Mouse (Mus musculus): ENCODE data around the gene Foxn3.

- TF ChIP-seq CTCF (IDR thresholded peaks at IDR 0.05; ENCODE audit: low read depth, low read length) (no peak), POLR2A (IDR thresholded peaks at IDR 0.05; ENCODE audit: extremely low read depth, insufficient read depth, low read length) (no peak)
These were observed 377.1 kb downstream of the Foxn3 start for GRCm38 (mm10) chr12:99186239-99186638.

Measured in liver, adult 2 months (tissue).